Mouse (Mus musculus) spleen, postnatal 36 days (tissue): ENCODE measurements around the gene Macf1.

Experiments
- DNase-seq, 2 experiments: peaks; one replicate each; pipeline ENCODE4 v3.0.0; 2022; ENCODE audit warnings: low spot score in 2 of 2, mixed read lengths in 1 of 2

Macf1 gene

DNA sequence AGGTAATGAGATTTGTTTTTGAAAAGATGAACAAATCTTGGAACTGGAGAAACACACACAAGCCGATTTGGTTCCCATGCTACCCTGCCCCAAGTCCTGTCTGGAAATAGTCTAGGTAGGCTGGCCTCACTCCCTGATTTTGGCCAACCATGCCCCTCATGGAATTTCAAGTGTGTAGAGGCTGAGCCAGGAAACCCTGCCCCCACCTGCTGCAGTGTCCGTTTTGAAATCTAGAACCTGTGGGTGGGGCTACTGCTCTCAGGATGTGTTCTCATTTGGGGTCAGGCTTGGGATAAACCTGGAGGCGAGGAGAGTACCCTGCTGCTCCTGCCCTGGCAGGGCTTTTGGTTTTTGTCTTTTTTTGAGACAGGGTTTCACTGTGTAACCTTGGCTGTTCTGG is 375.9 kb downstream of the Macf1 start:
- DNase-seq: no peak

DNA sequence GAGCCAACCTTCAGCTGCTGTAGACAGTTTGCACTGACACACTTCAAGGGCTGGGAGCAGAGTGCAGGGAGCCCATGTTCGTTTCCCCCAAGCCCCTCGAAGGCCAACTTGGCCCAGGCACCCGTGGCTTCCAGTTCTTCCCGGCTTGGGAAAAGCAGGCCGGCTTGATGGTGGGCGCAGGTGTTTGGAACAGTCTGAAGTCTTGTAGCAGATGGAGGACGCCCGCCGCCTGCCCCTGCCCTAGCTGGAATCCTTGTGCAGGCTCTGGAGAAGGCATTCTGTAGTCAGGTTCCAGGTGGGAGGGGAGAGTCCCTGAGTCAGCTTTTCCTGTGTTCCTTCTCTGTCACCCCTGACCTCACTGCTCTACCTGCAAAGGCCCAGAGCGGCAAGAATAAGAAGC is 377.2 kb downstream of the Macf1 start:
- no peak for DNase-seq

DNA sequence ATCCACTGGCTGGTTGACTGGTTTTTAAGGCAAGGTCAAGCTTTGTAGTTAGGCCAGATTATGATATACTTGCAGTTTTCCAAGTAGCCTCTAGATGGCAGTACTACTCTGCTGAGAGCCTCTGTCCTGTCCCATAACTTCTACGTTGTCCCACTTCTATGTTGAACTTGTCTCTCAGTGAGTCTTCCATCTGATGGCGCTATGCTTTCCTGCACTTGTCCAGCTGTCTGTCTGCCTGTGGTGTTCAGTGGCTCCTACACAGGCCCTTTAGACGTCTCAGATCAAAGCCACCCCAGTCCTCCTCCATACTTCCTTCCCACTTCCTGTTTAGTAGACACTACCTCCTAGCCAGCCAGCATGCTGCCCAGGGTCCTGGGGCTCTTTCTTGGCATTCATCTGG is 378.4 kb downstream of the Macf1 start:
- DNase-seq: no peak
